Mouse (Mus musculus): ENCODE results near the gene Pou2f2.

GRCm38 (mm10) chr7:25077414-25077755, 102.1 kb downstream of the Pou2f2 start:
- TF ChIP-seq CTCF (IDR thresholded peaks at IDR 0.05; ENCODE audit: low read depth), result no peak
- no peak for TF ChIP-seq EP300 (optimal IDR thresholded peaks at IDR 0.05)
